Mouse (Mus musculus) hindbrain, embryonic 14.5 days (tissue): ENCODE measurements around the gene Pdzrn3. TPM values are rescaled to one million over a fixed set of nuclear protein-coding genes. Genes with fewer than 3 reads are reported as not detected.
A peak's percentile ranks its signal among the peaks of the same experiment; 100 is the strongest.

Experiments
- ATAC-seq: fragments of 200-750 bp; cut with Nextera tagmentation; 2 replicates; pipeline ENCODE4 v1.8.0; 2017; ENCODE audit warnings: moderate number of reproducible peaks, mild to moderate bottlenecking, moderate TSS enrichment, moderate library complexity; ENCODE audit not compliant: low FRiP score
- DNase-seq: peaks from one replicate; pipeline ENCODE4 v3.0.0-alpha.2; 2015; ENCODE audit warnings: low spot score
- H3K27ac ChIP-seq: fragments of 300-500 bp; sonication (generic); 2 replicates; pipeline ENCODE4 v1.5.1; 2014; ENCODE audit warnings: mild to moderate bottlenecking, moderate library complexity
- H3K27me3 ChIP-seq: fragments of 300-500 bp; sonication (generic); 2 replicates; pipeline ENCODE4 v1.6.1; 2014; ENCODE audit warnings: mild to moderate bottlenecking, low read length, mixed read lengths; ENCODE audit not compliant: control insufficient read depth, insufficient read depth
- H3K36me3 ChIP-seq: fragments of 300-500 bp; sonication (generic); replicated peaks from 2 replicates; pipeline ENCODE4 v1.6.1; 2014; ENCODE audit not compliant: control insufficient read depth, insufficient read depth
- H3K4me1 ChIP-seq: fragments of 300-500 bp; sonication (generic); replicated peaks from 2 replicates; pipeline ENCODE4 v1.6.1; 2014; ENCODE audit warnings: antibody characterized with exemption, low read length, mixed read lengths; ENCODE audit not compliant: control insufficient read depth, insufficient read depth
- H3K4me2 ChIP-seq: fragments of 300-500 bp; sonication (generic); replicated peaks from 2 replicates; pipeline ENCODE4 v1.6.1; 2014; ENCODE audit warnings: mild to moderate bottlenecking, moderate library complexity
- H3K4me3 ChIP-seq: fragments of 300-500 bp; sonication (generic); replicated peaks from 2 replicates; pipeline ENCODE4 v1.5.1; 2014; ENCODE audit warnings: mild to moderate bottlenecking, low read length
- H3K9ac ChIP-seq: fragments of 300-500 bp; sonication (generic); 2 replicates; pipeline ENCODE4 v1.6.1; 2014
- H3K9me3 ChIP-seq: fragments of 300-500 bp; sonication (generic); 2 replicates; pipeline ENCODE4 v1.6.1; 2016; ENCODE audit warnings: low read length; ENCODE audit not compliant: control insufficient read depth
- WGBS: fragments of 180-500 bp; shearing (Covaris S2); extraction: QIAGEN DNeasy Blood & Tissue Kit; methylation state at CpG from one replicate; pipeline ENCODE4 v1.1.7; 2014; 5-methylcytosine and 5-hydroxymethylcytosine counted together
- polyA plus RNA-seq: library from polyadenylated mRNA; unstranded; fragments of >200 nt; fragmentation: Nextera tagmentation; extraction: Ambion mirVana; gene quantifications from 2 replicates; pipeline ENCODE4 v1.2.1, GENCODE M21; 2014

The Pdzrn3 gene
- polyA plus RNA-seq, 1 experiment from 2014 or later = 23.2 TPM

GRCm38 (mm10) chr6:101376049-101376448 is 1.6 kb downstream of the Pdzrn3 start:
- peaks cover 8% of the 10 kb centered on the region; the same call in 1 of the 2 replicates for H3K4me1 ChIP-seq
- H3K27me3 ChIP-seq = peaks cover 22% of the 10 kb centered on the region
- H3K4me3 ChIP-seq = peak overlapping the region; percentile 53
- no peak overlapping the region for H3K27ac ChIP-seq
- DNase-seq (no peak), ATAC-seq (no peak)
- no peaks in the 10 kb centered on the region for H3K36me3 ChIP-seq
- 34% methylated on average over 10 of the region's 10 CpGs for WGBS
- no peak overlapping the region for H3K9ac ChIP-seq
- no peaks in the 10 kb centered on the region for H3K9me3 ChIP-seq
- H3K4me2 ChIP-seq = peak overlapping the region; percentile 100

DNA sequence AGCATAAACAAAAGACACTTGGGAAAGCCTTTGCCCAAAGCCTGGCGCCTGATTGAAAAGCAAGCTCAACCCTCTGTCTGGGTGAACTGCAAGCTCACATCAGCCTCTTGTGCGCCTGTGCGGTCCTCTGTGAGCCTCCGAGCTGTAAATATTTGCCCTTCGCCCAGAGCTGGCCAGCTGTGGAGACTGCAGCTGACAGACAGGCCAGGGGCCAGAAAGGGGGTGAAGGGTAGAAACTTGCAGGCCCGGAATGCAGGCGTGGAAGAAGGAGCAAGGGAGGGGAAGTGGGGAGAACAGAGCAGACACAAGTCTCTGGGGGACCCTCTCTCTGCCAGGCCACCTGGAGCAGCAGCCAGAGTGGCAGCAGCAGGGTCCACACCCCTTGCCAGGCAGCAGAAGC is 3.0 kb downstream of the Pdzrn3 start:
- ATAC-seq (peak; percentile 19; the same call in 1 of the 2 replicates), DNase-seq (peak; percentile 36)
- Histone ChIP-seq H3K4me1 (peaks cover 8% of the 10 kb centered on the region; the same call in 1 of the 2 replicates), H3K27ac (no peak overlapping the region), H3K4me3 (no peak overlapping the region; the same call in 1 of the 2 replicates), H3K4me2 (peak overlapping the region; percentile 44), H3K27me3 (peaks cover 18% of the 10 kb centered on the region), H3K36me3 (no peaks in the 10 kb centered on the region), H3K9ac (peak overlapping the region; percentile 29; the same call in 1 of the 2 replicates), H3K9me3 (no peaks in the 10 kb centered on the region)
- WGBS = 4% methylated on average over 7 of the region's 7 CpGs

DNA sequence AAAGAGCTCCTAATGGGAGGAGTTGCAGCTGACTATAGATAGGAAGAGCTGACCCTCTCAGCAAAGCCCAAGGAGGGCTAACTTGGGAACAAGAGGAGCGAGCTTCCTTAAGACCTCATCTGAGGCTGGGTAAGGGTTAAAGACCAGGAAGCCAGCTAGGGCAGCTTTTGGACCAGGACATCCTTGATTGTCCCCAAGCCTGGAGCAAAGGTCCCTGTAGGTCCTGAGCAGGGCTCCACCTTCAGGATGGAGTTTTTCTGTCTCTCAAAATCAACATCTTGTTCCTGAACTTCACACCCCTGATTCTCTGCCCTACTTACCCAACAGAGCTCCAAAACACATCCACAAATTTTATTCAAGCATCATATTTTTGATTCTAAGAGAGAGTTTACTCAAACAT is 3.5 kb downstream of the Pdzrn3 start:
- no peak overlapping the region for H3K9ac ChIP-seq
- peaks cover 13% of the 10 kb centered on the region for H3K27me3 ChIP-seq
- peaks cover 8% of the 10 kb centered on the region; the same call in 1 of the 2 replicates for H3K4me1 ChIP-seq
- no peak overlapping the region for H3K27ac ChIP-seq
- no peaks in the 10 kb centered on the region for H3K36me3 ChIP-seq
- ATAC-seq (no peak), DNase-seq (no peak)
- H3K4me3 ChIP-seq = no peak overlapping the region
- peak overlapping the region; percentile 44 for H3K4me2 ChIP-seq
- WGBS = 62% methylated on average over 1 of the region's 1 CpGs
- H3K9me3 ChIP-seq = no peaks in the 10 kb centered on the region

- H3K27me3 ChIP-seq = peaks cover 10% of the 10 kb centered on the region; the same call in 1 of the 2 replicates
These were observed 4.7 kb downstream of the Pdzrn3 start for GRCm38 (mm10) chr6:101372982-101373381.

GRCm38 (mm10) chr6:101366809-101367602 is 10.7 kb downstream of the Pdzrn3 start:
- H3K9me3 ChIP-seq = no peaks in the 10 kb centered on the region
- H3K9ac ChIP-seq = no peak overlapping the region
- H3K36me3 ChIP-seq = no peaks in the 10 kb centered on the region
- no peak overlapping the region for H3K4me3 ChIP-seq
- ATAC-seq (no peak; the same call in 1 of the 2 replicates), DNase-seq (no peak)
- no peaks in the 10 kb centered on the region for H3K4me1 ChIP-seq
- WGBS = 35% methylated on average over 9 of the region's 9 CpGs
- no peak overlapping the region for H3K4me2 ChIP-seq
- H3K27ac ChIP-seq = no peak overlapping the region
- H3K27me3 ChIP-seq = no peaks in the 10 kb centered on the region

More at GRCm38 (mm10) chr6:101372982-101373381, 4.7 kb downstream of the Pdzrn3 start:
- Histone ChIP-seq H3K9me3 (no peaks in the 10 kb centered on the region), H3K4me2 (no peak overlapping the region), H3K4me3 (no peak overlapping the region), H3K27ac (no peak overlapping the region), H3K9ac (no peak overlapping the region), H3K36me3 (no peaks in the 10 kb centered on the region), H3K4me1 (peaks cover 8% of the 10 kb centered on the region; the same call in 1 of the 2 replicates)
- WGBS = 81% methylated on average over 5 of the region's 5 CpGs
- DNase-seq (no peak), ATAC-seq (no peak)

GRCm38 (mm10) chr6:101365795-101366194 is 11.9 kb downstream of the Pdzrn3 start:
- H3K9ac ChIP-seq = no peak overlapping the region
- H3K9me3 ChIP-seq = no peaks in the 10 kb centered on the region
- no peak overlapping the region for H3K4me3 ChIP-seq
- ATAC-seq (no peak; the same call in 1 of the 2 replicates), DNase-seq (no peak)
- no peaks in the 10 kb centered on the region for H3K4me1 ChIP-seq
- H3K36me3 ChIP-seq = no peaks in the 10 kb centered on the region
- WGBS = 64% methylated on average over 6 of the region's 6 CpGs
- no peak overlapping the region for H3K4me2 ChIP-seq
- H3K27me3 ChIP-seq = no peaks in the 10 kb centered on the region
- H3K27ac ChIP-seq = no peak overlapping the region

DNA sequence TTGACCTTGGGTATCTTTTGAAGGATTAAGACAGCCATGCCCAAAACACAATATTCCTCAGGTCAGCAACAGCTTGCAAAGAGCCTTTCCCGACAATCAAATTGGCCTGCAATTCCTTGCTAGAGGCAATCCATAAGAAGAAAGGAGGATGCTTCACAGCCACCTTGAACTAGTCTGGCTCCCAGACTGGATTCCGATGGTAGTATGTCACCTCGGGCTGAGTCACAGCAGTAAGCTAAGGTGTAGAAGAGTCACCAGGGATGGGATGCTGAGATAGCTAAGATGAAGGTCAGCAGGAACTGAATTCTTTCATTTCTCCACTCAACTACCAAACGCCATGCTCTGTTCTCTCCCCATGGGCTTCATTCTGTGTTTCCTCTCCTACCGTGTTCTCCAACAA is 13.8 kb downstream of the Pdzrn3 start:
- Histone ChIP-seq H3K9ac (no peak overlapping the region), H3K4me1 (no peaks in the 10 kb centered on the region), H3K36me3 (no peaks in the 10 kb centered on the region), H3K27me3 (no peaks in the 10 kb centered on the region), H3K4me2 (no peak overlapping the region), H3K4me3 (no peak overlapping the region), H3K27ac (no peak overlapping the region), H3K9me3 (no peaks in the 10 kb centered on the region)
- ATAC-seq = no peak
- DNase-seq = no peak
- WGBS = 90% methylated on average over 5 of the region's 5 CpGs

DNA sequence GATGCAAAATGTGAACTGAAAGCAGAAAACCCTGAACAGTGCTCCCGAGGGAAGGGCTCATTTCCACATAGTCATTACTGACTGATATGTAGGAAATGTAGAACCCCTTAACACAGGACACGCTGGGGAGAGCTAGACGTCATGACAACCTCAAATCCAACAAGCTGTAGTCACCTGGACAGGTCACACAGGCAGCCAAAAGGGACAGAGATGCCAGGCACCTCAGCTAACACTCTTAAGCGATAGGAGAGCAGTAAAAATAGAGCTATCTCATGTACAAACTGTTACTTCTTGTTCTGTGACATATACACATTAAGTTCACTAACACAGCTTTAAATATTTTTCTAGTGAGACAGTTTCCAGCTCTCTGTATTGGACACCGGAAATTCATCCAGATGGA is 15.0 kb downstream of the Pdzrn3 start:
- 75% methylated on average over 5 of the region's 5 CpGs for WGBS
- Histone ChIP-seq H3K27me3 (no peaks in the 10 kb centered on the region), H3K4me2 (no peak overlapping the region), H3K27ac (no peak overlapping the region), H3K4me3 (no peak overlapping the region), H3K36me3 (no peaks in the 10 kb centered on the region), H3K9me3 (no peaks in the 10 kb centered on the region), H3K9ac (no peak overlapping the region), H3K4me1 (no peaks in the 10 kb centered on the region)
- DNase-seq (no peak), ATAC-seq (no peak)

DNA sequence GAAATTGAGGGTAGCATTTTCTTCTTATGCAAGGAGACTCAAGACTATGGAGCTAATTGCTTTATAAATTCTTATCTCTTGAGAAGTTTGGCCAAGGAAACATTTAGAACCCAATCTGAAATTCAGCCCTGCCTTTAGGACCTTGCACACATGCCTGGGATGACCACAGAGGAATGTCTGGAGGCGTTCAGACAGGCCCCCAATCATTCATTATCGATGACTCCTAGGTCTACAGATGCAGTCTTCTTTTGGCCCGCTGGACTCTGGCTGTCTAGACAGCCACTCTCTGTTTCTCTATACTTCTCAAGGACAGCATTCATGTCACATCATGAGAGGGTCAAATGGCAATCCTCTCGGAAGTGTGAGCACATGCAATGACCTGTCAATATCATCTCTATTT is 15.4 kb downstream of the Pdzrn3 start:
- DNase-seq (no peak), ATAC-seq (no peak)
- WGBS = 54% methylated on average over 4 of the region's 4 CpGs

More for the DNA sequence above, 15.4 kb downstream of the Pdzrn3 start:
- no peaks in the 10 kb centered on the region for H3K4me1 ChIP-seq
- no peaks in the 10 kb centered on the region for H3K9me3 ChIP-seq
- H3K27me3 ChIP-seq = no peaks in the 10 kb centered on the region
- H3K4me3 ChIP-seq = no peak overlapping the region
- H3K36me3 ChIP-seq = no peaks in the 10 kb centered on the region
- H3K27ac ChIP-seq = no peak overlapping the region
- H3K4me2 ChIP-seq = no peak overlapping the region
- H3K9ac ChIP-seq = no peak overlapping the region
